30 mouse cellular contexts compared by ENCODE assay signal in genomic region chr2:38048996-38049395, GRCm38 (mm10).
"Had no signal": no experiment of that assay in that cellular context is flagged by ENCODE, and none has a peak within 500 bp of the region (broad histone marks: within the 10 kb centered on the region; RNA-seq: fewer than 3 reads in every experiment).

No protein-coding gene starts in this region.

- H3K27me3 ChIP-seq: limb, embryonic 12.5 days; limb, embryonic 13.5 days; limb, embryonic 15.5 days; liver, embryonic 12.5 days; liver, embryonic 13.5 days; liver, embryonic 15.5 days; lung, embryonic 15.5 days; megakaryocyte, embryonic 14.5 days; midbrain, embryonic 12.5 days; midbrain, embryonic 13.5 days; midbrain, embryonic 15.5 days; neural tube, embryonic 12.5 days had no signal

- DNase-seq: left cerebral cortex, postnatal 4 days; liver; liver, embryonic 13.5 days; liver, postnatal 0 days; lung, adult 18-20 months; lung, adult 2 months; lung, embryonic 14.5 days; lung, postnatal 10 days; lung, postnatal 14 days; lung, postnatal 36 days; lung, postnatal 4 days; midbrain, embryonic 14.5 days had no signal

- H3K4me3 ChIP-seq: limb, embryonic 10.5 days; limb, embryonic 12.5 days; limb, embryonic 13.5 days; limb, embryonic 15.5 days; liver, embryonic 12.5 days; liver, embryonic 13.5 days; liver, embryonic 15.5 days; lung, embryonic 15.5 days; megakaryocyte, embryonic 14.5 days; midbrain, embryonic 10.5 days; midbrain, embryonic 12.5 days; midbrain, embryonic 13.5 days; midbrain, embryonic 15.5 days; myocyte; neural tube, embryonic 12.5 days had no signal

- H3K4me1 ChIP-seq: limb, embryonic 15.5 days had no signal

- H3K27ac ChIP-seq: limb, embryonic 10.5 days; limb, embryonic 12.5 days; limb, embryonic 13.5 days; limb, embryonic 15.5 days; liver, embryonic 12.5 days; liver, embryonic 13.5 days; liver, embryonic 14.5 days; liver, embryonic 15.5 days; lung, embryonic 15.5 days; macrophage; midbrain, embryonic 10.5 days; midbrain, embryonic 12.5 days; midbrain, embryonic 13.5 days; midbrain, embryonic 15.5 days; neural tube, embryonic 12.5 days had no signal

- H3K36me3 ChIP-seq: limb, embryonic 10.5 days; limb, embryonic 12.5 days; limb, embryonic 13.5 days; limb, embryonic 15.5 days; liver, embryonic 12.5 days; liver, embryonic 13.5 days; liver, embryonic 15.5 days; lung, embryonic 15.5 days; midbrain, embryonic 10.5 days; midbrain, embryonic 12.5 days; midbrain, embryonic 13.5 days; midbrain, embryonic 15.5 days; neural tube, embryonic 12.5 days had no signal

- H3K9me3 ChIP-seq: limb, embryonic 10.5 days; limb, embryonic 12.5 days; limb, embryonic 13.5 days; limb, embryonic 15.5 days; liver, embryonic 12.5 days; liver, embryonic 13.5 days; liver, embryonic 15.5 days; lung, embryonic 15.5 days; megakaryocyte, embryonic 14.5 days; midbrain, embryonic 10.5 days; midbrain, embryonic 12.5 days; midbrain, embryonic 13.5 days; midbrain, embryonic 15.5 days; neural tube, embryonic 12.5 days had no signal

- ATAC-seq: liver, embryonic 12.5 days; liver, postnatal 0 days; lung, postnatal 0 days; midbrain, embryonic 13.5 days; midbrain, embryonic 15.5 days; midbrain, embryonic 16.5 days had no signal
